Mouse (Mus musculus): Measurements from ENCODE around the gene Bdkrb2. TPM values are rescaled to one million over a fixed set of nuclear protein-coding genes. Genes with fewer than 3 reads are reported as not detected.

Bdkrb2 gene
- total and polyA plus RNA-seq, 2 experiments, result 0.09 TPM; not detected in 1

DNA sequence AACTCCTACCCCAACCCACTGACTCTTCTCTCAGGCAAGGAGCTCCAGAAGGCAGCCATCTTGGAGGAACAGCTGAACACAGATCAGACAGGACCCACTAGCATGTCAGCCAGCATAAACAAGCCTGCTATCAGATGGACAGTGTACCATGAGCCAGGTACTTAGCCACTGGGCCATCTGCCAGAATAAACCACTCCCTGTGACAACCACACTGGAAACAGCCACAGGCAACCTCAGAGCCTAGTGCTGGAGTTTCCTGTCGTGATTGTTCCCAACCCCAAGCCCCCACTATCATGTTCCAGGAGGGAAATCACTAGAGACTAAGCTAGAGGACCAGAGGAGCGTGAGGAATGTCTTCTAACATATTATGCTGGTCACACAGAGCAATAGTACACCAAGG, 39.3 kb upstream of the Bdkrb2 start:
- no peaks in the 10 kb centered on the region for H3K4me1 ChIP-seq (ENCODE audit: control insufficient read depth, insufficient read depth, low read length)
- H3K27ac ChIP-seq (replicated peaks; ENCODE audit: insufficient read depth, low read depth, low read length), result no peak overlapping the region
- no peak overlapping the region for H3K9ac ChIP-seq (ENCODE audit: low read depth, low read length)
- no peak for DNase-seq (ENCODE audit: extremely low read depth, low read depth, low spot score)
- no peaks in the 10 kb centered on the region for H3K36me3 ChIP-seq (ENCODE audit: control insufficient read depth, insufficient read depth, low read length)
- H3K79me2 ChIP-seq (ENCODE audit: control insufficient read depth, insufficient read depth, low read length), result no peaks in the 10 kb centered on the region
- H3K27me3 ChIP-seq (ENCODE audit: control insufficient read depth, insufficient read depth, low read length), result no peaks in the 10 kb centered on the region
- H3K4me3 ChIP-seq (ENCODE audit: insufficient read depth, low read depth, low read length), result no peak overlapping the region
- WGBS, result 64% methylated on average over 2 of the region's 2 CpGs
- TF ChIP-seq POLR2A (IDR thresholded peaks at IDR 0.05; ENCODE audit: extremely low read depth, insufficient read depth, low read length) (no peak), CTCF (IDR thresholded peaks at IDR 0.05; ENCODE audit: low read depth, low read length) (no peak)

DNA sequence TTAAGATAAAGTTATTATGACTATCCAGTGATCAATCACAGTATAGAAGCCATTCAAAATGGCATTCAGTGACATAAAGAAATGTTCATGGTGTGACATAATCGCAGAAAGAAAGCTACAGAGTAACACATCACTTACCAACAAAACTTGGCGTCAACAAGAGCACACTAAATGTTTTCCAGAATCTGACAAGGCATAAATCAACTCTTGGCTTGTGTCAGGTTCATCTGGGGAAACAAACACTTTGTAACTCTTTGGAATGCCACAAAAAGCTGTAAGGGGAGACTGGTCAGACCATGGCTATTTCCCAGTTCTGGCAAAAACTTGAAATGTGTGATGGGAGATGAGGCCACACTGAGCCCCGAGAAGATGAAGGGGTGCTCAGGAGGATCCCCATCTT, 36.8 kb upstream of the Bdkrb2 start:
- 86% methylated on average over 3 of the region's 3 CpGs for WGBS
- no peak for DNase-seq (ENCODE audit: extremely low read depth, low read depth, low spot score)
- Histone ChIP-seq H3K27ac (replicated peaks; ENCODE audit: insufficient read depth, low read depth, low read length) (no peak overlapping the region), H3K4me1 (ENCODE audit: control insufficient read depth, insufficient read depth, low read length) (no peaks in the 10 kb centered on the region), H3K27me3 (ENCODE audit: control insufficient read depth, insufficient read depth, low read length) (no peaks in the 10 kb centered on the region), H3K79me2 (ENCODE audit: control insufficient read depth, insufficient read depth, low read length) (no peaks in the 10 kb centered on the region), H3K4me3 (ENCODE audit: insufficient read depth, low read depth, low read length) (no peak overlapping the region), H3K9ac (ENCODE audit: low read depth, low read length) (no peak overlapping the region), H3K36me3 (ENCODE audit: control insufficient read depth, insufficient read depth, low read length) (no peaks in the 10 kb centered on the region)
- TF ChIP-seq POLR2A (IDR thresholded peaks at IDR 0.05; ENCODE audit: extremely low read depth, insufficient read depth, low read length), result no peak
- no peak for TF ChIP-seq CTCF (IDR thresholded peaks at IDR 0.05; ENCODE audit: low read depth, low read length)

DNA sequence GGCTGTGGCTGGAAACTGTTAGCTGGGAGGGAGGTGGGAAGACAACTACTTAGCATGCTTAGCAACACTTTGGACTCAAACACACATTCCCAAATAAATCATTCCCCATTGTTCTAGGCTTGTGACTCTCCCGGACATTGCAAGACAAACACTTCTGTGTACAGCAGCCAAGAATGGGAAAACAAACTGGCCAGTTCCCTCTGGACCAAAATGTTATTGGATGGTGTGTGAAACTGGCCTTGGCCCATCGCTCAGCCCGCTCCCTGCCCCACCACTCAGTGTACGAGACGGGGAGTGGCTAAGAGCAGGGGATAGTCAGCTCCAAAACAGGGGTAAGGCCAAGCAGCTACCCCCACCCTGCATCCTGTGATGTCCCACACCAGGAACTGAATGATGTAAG, 36.2 kb upstream of the Bdkrb2 start:
- 50% methylated on average over 5 of the region's 5 CpGs for WGBS
- H3K4me3 ChIP-seq (ENCODE audit: insufficient read depth, low read depth, low read length), result no peak overlapping the region

DNA sequence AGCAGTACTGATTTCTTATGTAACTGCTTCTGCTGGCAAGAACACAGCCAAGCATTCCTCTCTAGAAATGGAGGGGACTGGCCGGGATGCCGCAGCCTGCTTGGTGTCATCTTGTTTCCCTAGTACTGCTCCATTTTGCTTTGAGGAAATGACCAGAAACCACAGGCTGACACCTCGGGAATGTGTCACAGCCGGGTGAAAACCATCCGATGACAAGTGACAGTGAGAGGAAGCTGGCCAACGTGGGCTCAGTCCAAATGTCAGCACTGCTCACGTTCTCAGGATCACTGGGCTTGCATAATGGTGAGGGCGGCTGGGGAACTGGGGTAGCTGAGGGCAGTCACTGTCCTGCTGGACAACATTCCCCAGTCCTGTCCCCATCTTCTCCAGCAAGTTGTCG, 33.5 kb upstream of the Bdkrb2 start:
- Histone ChIP-seq H3K9ac (ENCODE audit: low read depth, low read length) (no peak overlapping the region), H3K79me2 (ENCODE audit: control insufficient read depth, insufficient read depth, low read length) (no peaks in the 10 kb centered on the region), H3K4me1 (ENCODE audit: control insufficient read depth, insufficient read depth, low read length) (no peaks in the 10 kb centered on the region), H3K27me3 (ENCODE audit: control insufficient read depth, insufficient read depth, low read length) (no peaks in the 10 kb centered on the region), H3K27ac (replicated peaks; ENCODE audit: insufficient read depth, low read depth, low read length) (no peak overlapping the region), H3K36me3 (ENCODE audit: control insufficient read depth, insufficient read depth, low read length) (no peaks in the 10 kb centered on the region), H3K4me3 (ENCODE audit: insufficient read depth, low read depth, low read length) (no peak overlapping the region)
- 57% methylated on average over 9 of the region's 9 CpGs for WGBS
- peak; percentile 38 for DNase-seq (ENCODE audit: extremely low read depth, low read depth, low spot score)
- TF ChIP-seq CTCF (IDR thresholded peaks at IDR 0.05; ENCODE audit: low read depth, low read length) (no peak), POLR2A (IDR thresholded peaks at IDR 0.05; ENCODE audit: extremely low read depth, insufficient read depth, low read length) (no peak)

More for the DNA sequence above, 36.2 kb upstream of the Bdkrb2 start:
- H3K36me3 ChIP-seq (ENCODE audit: control insufficient read depth, insufficient read depth, low read length), result no peaks in the 10 kb centered on the region
- no peaks in the 10 kb centered on the region for H3K27me3 ChIP-seq (ENCODE audit: control insufficient read depth, insufficient read depth, low read length)
- TF ChIP-seq CTCF (IDR thresholded peaks at IDR 0.05; ENCODE audit: low read depth, low read length) (no peak), POLR2A (IDR thresholded peaks at IDR 0.05; ENCODE audit: extremely low read depth, insufficient read depth, low read length) (no peak)
- H3K9ac ChIP-seq (ENCODE audit: low read depth, low read length), result no peak overlapping the region
- H3K4me1 ChIP-seq (ENCODE audit: control insufficient read depth, insufficient read depth, low read length), result no peaks in the 10 kb centered on the region
- no peaks in the 10 kb centered on the region for H3K79me2 ChIP-seq (ENCODE audit: control insufficient read depth, insufficient read depth, low read length)
- no peak for DNase-seq (ENCODE audit: extremely low read depth, low read depth, low spot score)
- no peak overlapping the region for H3K27ac ChIP-seq (replicated peaks; ENCODE audit: insufficient read depth, low read depth, low read length)

DNA sequence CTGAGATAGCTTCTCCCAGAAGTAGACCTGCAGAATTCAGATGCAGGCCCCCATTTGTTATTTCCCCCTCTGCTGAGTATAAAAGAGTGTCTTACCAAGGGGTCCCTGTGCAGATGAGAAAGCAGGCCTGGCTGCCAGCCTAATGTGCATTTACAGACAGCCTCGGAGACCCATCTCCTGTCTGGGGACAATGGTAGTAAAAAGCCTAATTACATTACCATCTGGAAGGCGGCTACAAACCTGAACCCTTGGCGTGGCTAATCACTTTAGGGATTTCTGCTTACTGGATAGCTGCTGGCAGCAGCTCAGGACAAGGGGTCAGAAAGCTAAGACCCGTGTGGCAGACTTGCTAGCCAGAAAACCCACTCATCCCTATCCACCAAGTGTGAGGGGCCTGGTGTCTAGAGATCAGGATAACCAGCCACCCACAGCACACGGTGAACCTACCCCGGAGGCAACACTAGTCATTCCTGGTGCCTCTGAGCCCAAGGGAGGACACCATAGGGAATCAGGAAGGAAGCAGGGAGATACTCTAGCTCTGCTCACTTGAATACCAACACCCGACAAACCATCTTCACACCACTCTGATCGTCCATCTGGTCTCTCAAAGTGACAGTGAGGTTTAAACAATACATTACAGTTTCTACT, 31.2 kb upstream of the Bdkrb2 start:
- Histone ChIP-seq H3K4me1 (ENCODE audit: control insufficient read depth, insufficient read depth, low read length) (no peaks in the 10 kb centered on the region), H3K79me2 (ENCODE audit: control insufficient read depth, insufficient read depth, low read length) (no peaks in the 10 kb centered on the region)
- WGBS, result 75% methylated on average over 8 of the region's 8 CpGs

DNA sequence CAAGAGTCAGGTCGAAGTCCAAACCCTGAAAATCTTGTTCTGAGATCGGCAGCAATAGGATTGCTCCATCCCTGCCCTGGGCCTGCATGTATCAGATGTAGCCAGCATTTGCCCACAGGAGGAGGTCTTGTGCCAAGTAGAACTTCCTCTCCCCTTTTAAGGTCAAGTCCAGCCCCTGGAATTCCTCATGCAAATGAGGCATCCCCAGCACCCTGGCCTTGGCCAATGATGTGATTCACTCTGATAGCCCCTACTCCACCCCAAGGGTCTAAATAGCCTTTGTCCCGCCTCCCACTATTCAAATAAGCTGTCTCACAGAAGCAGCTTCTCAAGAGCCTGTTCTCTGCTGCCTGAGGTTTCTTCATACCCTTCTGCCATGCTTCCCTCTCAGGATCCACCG, 28.2 kb upstream of the Bdkrb2 start:
- Histone ChIP-seq H3K27me3 (ENCODE audit: control insufficient read depth, insufficient read depth, low read length) (no peaks in the 10 kb centered on the region), H3K79me2 (ENCODE audit: control insufficient read depth, insufficient read depth, low read length) (no peaks in the 10 kb centered on the region), H3K27ac (replicated peaks; ENCODE audit: insufficient read depth, low read depth, low read length) (no peak overlapping the region), H3K36me3 (ENCODE audit: control insufficient read depth, insufficient read depth, low read length) (no peaks in the 10 kb centered on the region), H3K4me3 (ENCODE audit: insufficient read depth, low read depth, low read length) (no peak overlapping the region), H3K4me1 (ENCODE audit: control insufficient read depth, insufficient read depth, low read length) (no peaks in the 10 kb centered on the region), H3K9ac (ENCODE audit: low read depth, low read length) (no peak overlapping the region)
- DNase-seq (ENCODE audit: extremely low read depth, low read depth, low spot score), result no peak
- TF ChIP-seq CTCF (IDR thresholded peaks at IDR 0.05; ENCODE audit: low read depth, low read length) (no peak), POLR2A (IDR thresholded peaks at IDR 0.05; ENCODE audit: extremely low read depth, insufficient read depth, low read length) (no peak)
- 87% methylated on average over 4 of the region's 4 CpGs for WGBS

More for the DNA sequence above, 31.2 kb upstream of the Bdkrb2 start:
- Histone ChIP-seq H3K4me3 (ENCODE audit: insufficient read depth, low read depth, low read length) (no peak overlapping the region), H3K9ac (ENCODE audit: low read depth, low read length) (no peak overlapping the region), H3K27ac (replicated peaks; ENCODE audit: insufficient read depth, low read depth, low read length) (no peak overlapping the region), H3K27me3 (ENCODE audit: control insufficient read depth, insufficient read depth, low read length) (no peaks in the 10 kb centered on the region), H3K36me3 (ENCODE audit: control insufficient read depth, insufficient read depth, low read length) (no peaks in the 10 kb centered on the region)
- no peak for TF ChIP-seq CTCF (IDR thresholded peaks at IDR 0.05; ENCODE audit: low read depth, low read length)
- no peak for TF ChIP-seq POLR2A (IDR thresholded peaks at IDR 0.05; ENCODE audit: extremely low read depth, insufficient read depth, low read length)
- DNase-seq (ENCODE audit: extremely low read depth, low read depth, low spot score), result no peak

Measured in liver, adult 2 months (tissue).